Mouse (Mus musculus): ENCODE results near the gene Gpx5.

DNA sequence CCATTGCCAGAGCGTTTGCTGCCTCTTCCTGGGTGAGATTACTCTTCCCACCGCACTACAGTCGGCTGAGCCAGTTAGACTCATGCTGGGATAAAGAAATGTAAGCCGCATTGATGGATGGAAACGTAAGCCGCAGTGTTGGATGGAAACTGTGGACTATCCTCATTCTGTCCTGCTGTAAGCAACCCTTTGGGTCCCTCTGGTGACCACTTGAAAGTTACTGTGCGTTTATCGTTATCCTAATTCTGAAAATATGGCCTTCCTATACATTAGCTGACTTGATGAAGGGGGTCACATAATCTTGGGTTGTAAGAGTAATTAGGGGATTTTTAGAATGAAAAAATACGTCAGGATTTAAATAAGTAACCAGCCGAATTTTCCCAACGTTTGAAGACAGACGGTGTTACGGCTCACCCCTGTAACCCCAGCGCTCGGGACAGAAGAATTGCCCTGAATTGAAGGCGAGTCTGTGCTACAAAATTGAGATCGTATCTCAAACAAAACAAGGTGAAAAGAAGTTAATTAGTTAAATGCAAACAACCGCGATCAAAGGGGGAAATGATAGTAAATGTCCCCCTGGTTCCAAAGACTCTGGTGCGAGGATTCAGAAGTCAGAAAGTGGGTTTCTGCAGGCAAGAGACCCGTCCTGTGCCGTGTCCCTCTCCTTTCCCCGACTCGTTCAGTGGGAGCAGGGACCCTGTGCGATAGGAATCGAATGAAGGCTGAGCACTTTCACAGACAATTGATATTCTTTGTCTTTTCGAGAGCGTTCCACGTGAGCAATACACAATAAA lies 17.3 kb downstream of the Gpx5 start:
- TF ChIP-seq TAL1 (conservative IDR thresholded peaks at IDR 0.05; ENCODE audit: low read depth, low read length) (no peak), CTCF (IDR thresholded peaks at IDR 0.05; ENCODE audit: low read depth, low read length) (no peak), GATA1 (IDR thresholded peaks at IDR 0.05; ENCODE audit: borderline replicate concordance, low read length) (no peak), POLR2AphosphoS5 (IDR thresholded peaks at IDR 0.05; ENCODE audit: insufficient replicate concordance, low read depth, low read length) (no peak)
